Mouse (Mus musculus) liver, embryonic 14.5 days (tissue): ENCODE measurements around the gene Kcnn1.

Experiments
- CTCF ChIP-seq: IDR thresholded peaks from 2 replicates; pipeline ENCODE4 v1.5.1; 2016; ENCODE audit warnings: antibody characterized with exemption, low read depth, control low read depth
- EP300 ChIP-seq: IDR thresholded peaks from 2 replicates; pipeline ENCODE4 v1.6.1; 2016; ENCODE audit warnings: antibody characterized with exemption, low read depth

GRCm38 (mm10) chr8:70839408-70840351 is 23.4 kb downstream of the Kcnn1 start, which contains the start of gene Arrdc2:
- peak; percentile 45 for TF ChIP-seq EP300
- TF ChIP-seq CTCF = peak; percentile 25; the same call in 1 of the 2 replicates
